Mouse (Mus musculus) erythroblast, embryonic 14.5 days (primary cell): ENCODE results near the gene Slc7a7.

Source experiments
- GATA1 ChIP-seq: IDR thresholded peaks from 2 replicates; pipeline ENCODE4 v1.6.1; 2012; ENCODE audit warnings: low read length, inconsistent platforms, mixed read lengths
- TAL1 ChIP-seq: IDR thresholded peaks from 3 replicates; pipeline ENCODE4 v1.6.1; 2012; ENCODE audit warnings: low read length, inconsistent platforms, mixed read lengths

DNA sequence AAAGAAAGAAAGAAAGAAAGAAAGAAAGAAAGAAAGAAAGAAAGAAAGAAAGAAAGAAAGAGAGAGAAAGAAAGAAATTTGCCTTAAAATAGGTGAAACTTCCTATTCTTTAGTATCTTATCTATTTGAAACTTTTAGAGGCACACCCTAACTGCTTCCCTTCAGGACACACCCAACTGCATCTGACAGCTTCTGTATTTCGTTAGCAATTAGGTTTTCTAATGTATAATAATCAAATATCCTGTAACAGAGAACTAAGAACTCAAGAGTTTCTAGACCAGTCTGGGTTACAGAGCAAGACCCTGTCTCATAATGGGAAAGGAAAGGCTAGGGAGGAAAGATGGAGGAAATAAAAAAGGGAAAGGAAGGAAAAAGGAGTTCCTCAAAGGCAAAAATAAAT lies 7.1 kb upstream of the Slc7a7 start:
- no peak for TF ChIP-seq TAL1
- TF ChIP-seq GATA1 = no peak
